Mouse (Mus musculus) neural tube, embryonic 10.5 days (tissue): ENCODE measurements around the gene Gm9936.
A peak's percentile ranks its signal among the peaks of the same experiment; 100 is the strongest.
"Not testable (repeated sequence)": the region's sequence is repeated elsewhere in the genome, so short reads cannot be mapped to it uniquely, and the experiment has no call there.

Experiments used
- DNase-seq: peaks from one replicate; pipeline ENCODE4 v3.0.0-alpha.2; 2017; ENCODE audit warnings: low spot score; ENCODE audit errors: extremely low spot score

Gene Gm9936

DNA sequence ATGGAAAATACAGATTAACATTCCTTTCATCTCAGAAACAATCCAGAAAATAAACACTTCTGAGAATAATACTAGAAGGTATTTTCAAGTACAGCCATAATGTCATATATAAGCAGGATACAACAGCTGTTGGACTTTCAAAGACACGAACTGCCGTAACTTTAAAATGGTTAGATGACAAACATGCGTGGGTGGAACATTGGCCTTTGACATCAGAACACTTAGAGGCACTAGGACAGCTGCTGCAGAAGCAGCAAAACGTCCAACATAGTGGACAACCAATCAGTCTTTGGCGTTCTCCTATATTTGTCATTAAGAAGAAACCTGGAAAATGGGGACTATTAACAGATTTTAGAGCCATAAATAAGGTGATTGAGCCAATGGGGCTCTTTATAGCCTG lies 18.0 kb downstream of the Gm9936 start:
- DNase-seq: not testable (repeated sequence)

GRCm38 (mm10) chr5:114836886-114837285 lies 21.6 kb downstream of the Gm9936 start:
- no peak for DNase-seq

DNA sequence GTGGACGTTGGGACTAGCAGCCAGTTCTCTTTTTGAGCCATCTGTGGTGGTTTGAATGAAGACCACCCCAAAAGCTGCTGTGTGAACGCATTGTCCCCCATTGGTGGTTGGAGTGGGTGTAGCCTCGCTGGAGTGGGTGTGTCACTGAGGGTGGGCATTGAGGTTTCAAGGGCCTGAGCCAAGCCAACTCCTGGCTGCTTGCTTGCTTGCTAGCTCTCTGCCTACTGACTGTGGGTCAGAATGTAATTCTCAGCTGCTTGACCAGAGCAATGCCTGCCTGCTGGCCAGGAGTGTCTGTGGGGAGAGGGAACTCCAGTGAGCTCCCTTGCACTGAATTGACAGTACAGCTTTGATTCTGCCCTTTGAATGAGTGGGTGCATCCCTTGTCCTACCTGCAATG lies 28.7 kb downstream of the Gm9936 start:
- no peak for DNase-seq

- no peak for DNase-seq
These were observed 31.1 kb downstream of the Gm9936 start for GRCm38 (mm10) chr5:114827427-114827826.

DNA sequence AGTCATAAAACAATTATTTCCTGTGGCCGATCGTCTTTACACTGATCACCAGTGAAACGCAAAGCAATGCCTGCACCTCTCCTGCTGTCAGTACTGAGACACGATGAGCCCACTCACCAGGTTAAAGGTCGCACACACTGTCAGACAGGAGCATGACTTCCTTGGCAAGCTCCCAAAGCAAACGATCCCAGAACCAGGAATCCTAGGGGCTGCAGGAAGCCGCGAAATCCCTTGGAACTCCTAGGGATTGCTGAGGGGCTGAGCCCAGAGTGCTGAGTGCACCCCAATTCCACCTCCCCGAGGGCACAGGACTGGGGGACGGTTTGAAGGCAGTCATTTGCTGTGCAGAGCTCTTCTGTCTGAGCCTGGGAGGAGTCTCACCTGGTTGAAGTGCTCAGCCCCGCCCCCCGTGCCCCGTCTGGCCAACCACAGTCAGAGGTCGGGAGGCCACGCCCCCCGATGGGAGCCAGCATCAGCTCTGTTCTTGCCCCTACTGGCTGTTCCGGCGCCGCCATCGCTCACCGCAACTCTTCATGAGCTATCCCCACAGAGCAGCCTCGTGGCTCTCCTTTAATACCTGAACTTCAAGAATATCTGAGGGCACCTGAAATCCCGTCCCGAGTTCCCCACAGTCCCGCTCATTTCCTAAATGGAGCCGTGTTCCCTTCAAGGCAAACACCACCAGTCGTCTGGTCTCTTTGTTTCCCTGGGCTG lies 32.3 kb downstream of the Gm9936 start:
- DNase-seq: peak; percentile 86

GRCm38 (mm10) chr5:114824197-114824596 lies 34.3 kb downstream of the Gm9936 start:
- peak; percentile 54 for DNase-seq

DNA sequence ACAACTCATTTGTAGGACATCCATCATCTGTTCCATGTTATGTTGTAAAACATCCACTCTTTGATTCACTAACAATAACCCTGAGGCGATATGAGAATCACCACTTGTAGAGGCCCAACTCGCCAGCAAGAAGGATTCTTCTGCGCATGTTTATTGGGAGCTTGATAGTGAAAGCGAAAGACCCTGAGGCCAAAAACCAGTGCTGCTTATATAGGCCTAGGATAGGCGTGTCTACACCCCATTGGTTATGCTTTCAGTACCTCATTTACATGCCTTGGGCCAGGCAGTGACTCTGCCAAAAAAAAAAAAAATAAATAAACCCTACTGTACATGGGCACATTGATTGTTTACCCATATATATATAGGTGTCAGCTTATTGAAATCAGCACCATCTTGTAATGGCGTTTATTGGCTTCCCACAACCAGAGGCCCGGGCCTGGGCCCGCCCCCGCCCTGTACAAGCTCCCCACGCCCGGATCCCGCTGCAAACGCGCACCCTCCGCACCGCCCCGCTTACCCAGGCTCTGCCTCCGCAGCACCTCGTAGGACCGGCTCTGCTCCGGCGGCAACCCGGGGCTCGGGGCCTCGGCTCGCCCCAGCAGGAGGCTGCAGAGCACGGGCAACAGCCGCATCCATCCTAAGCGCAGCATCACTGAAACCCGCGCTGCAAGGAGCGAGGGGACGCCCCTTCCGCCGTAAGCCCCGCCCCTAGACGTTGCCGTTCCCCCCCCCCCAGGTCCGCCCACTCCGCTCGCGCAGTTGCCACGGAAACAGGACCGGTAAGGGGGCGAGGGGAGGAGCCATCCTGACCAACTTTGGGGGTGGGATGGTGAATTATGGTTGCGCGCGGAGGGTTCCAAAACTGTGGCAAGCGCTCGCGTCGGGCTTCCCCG lies 35.4 kb downstream of the Gm9936 start, which contains the start of gene 1500011B03Rik:
Gene 1500011B03Rik, minus strand, starts transcription at position 673 of the 893 bp plus-strand sequence.
- peak; percentile 93 for DNase-seq

- DNase-seq: no peak
These were observed 40.4 kb downstream of the Gm9936 start for GRCm38 (mm10) chr5:114818124-114818523.

- DNase-seq: no peak
These were observed 41.9 kb downstream of the Gm9936 start for GRCm38 (mm10) chr5:114816599-114816998.

GRCm38 (mm10) chr5:114813525-114814181 lies 44.8 kb downstream of the Gm9936 start:
- DNase-seq: peak; percentile 94

DNA sequence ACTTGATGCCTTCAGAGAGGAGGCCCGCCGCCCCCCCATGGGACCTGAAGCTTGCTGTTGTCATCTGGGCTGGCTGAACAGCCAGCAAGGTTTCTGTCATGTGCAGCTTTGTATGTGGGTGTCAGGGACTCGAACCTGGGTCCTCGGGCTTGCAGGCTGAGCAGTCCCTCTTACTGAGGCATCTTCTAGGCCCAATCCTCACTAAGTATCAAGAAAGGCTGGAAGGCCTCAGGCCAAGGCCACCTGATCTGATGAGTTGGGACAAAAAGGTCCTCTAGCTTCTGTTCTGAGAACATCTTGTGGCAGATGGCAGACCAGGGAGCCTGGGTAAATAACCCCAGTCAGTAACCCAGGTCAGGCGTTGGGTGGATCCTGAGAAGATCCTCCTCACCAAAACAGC lies 48.7 kb downstream of the Gm9936 start:
- no peak for DNase-seq

GRCm38 (mm10) chr5:114809181-114809756 lies 49.2 kb downstream of the Gm9936 start:
- DNase-seq: no peak

DNA sequence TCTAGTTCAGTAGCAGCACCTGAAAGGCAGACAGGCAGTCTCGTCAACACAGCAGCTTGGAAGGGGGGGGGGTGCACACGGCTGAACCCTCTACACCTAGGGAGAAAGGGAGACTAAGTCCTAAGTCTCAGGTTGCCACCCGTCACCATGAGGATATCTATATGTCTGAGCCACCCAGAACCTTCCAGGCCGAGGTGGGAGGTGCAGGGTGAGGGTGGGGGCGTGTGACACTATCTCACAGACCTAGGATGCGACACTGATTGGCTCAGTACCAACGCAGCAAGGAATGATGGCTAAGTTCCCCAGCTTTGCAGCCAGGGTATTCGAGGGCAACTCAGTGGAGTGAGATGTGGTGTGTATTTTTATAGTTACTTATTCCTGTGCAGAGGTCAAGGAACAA lies 50.1 kb downstream of the Gm9936 start:
- no peak for DNase-seq

DNA sequence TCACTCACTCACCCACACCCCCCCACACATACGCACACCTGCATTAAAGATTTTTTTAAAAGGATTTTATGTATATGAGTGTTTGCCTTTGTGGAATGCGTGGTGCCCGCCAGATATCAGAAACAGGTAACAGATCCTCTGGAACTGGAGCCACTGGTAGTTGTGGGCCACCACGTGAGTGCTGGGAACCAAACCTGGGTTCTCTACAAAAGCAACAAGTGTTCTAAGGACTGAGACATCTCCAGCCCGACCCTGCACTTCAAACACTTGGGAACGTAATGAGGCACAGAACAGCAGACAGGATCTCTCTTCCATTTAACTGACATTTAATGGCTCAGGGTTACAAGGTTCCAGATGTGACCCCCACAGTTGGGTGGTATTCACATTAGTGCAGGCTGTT lies 50.6 kb downstream of the Gm9936 start:
- no peak for DNase-seq

GRCm38 (mm10) chr5:114807468-114807867 lies 51.0 kb downstream of the Gm9936 start:
- DNase-seq: no peak

DNA sequence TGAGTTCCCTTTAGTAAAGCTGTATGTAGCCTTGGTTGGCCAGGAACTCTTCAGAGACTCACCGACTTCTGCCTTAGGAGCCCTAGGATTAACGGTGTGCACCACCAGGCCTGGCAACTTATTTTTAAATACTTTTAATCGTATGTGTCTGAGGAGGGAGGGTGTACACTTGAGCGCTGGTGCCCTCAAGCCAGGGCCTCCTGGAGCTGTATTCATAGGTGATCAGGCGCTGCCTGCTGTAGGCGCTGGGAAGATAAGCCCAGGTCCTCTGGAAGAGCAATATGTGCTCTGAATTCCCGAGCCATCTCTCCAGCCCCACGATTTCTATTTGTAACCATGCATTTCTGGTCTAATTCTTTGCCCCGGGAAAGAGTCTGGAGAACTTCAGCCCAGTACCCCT lies 51.4 kb downstream of the Gm9936 start:
- DNase-seq: no peak

- DNase-seq: no peak
These were observed 51.8 kb downstream of the Gm9936 start for GRCm38 (mm10) chr5:114806636-114807035.
